Mouse (Mus musculus) ovary, postnatal 36 days (tissue): ENCODE measurements at regions not wholly inside any gene's neighbourhood (a gene's known extent, or its start where the extent isn't known, plus 50 kb on each side); places are given as distances from the start of the nearest gene placed in this dataset.
"Not testable (repeated sequence)": the region's sequence is repeated elsewhere in the genome, so short reads cannot be mapped to it uniquely, and the experiment has no call there.

Experiments
- DNase-seq: peaks from one replicate; pipeline ENCODE4 v3.0.0; 2022; ENCODE audit warnings: low spot score, mixed read lengths

DNA sequence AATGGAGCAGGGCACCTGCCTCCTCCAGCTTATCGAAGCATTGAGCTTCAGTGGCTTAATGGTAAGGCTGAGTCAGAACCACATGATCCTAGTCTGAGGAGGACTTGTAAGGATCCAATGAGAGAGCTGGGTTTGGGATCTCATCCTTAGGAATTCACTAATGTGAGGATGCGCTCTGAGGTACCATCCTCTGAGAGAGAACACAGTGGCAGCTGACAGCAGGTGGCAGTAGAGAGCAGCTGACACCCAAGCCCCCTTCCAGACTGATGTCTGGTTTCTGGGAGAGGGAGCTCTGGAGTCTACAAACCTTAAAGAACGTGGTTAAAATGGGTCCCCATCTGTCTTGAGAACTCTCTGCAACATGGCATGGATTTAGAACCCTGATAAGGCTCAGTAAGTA is 137.8 kb downstream of the B3glct start:
- DNase-seq: peak; percentile 57

DNA sequence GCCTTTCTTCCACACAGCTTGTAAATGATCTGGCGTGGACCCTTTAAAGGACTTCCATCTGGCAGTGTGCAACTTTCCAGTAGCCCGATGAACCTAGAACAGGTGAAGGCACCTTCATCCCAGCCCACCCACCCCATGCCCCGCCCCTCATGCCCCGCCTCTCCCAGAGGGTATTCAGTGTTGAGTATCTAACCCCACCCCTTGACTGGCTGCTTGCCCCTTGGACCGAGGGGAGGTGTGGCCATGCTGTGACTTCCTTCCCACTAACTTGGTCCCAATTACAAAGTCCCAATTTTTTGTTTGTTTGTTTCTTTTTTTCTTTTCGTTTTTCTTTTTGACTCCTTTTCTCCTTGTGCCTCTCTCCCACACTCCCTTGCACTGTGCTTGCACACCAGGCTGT is 140.8 kb downstream of the B3glct start:
- no peak for DNase-seq

DNA sequence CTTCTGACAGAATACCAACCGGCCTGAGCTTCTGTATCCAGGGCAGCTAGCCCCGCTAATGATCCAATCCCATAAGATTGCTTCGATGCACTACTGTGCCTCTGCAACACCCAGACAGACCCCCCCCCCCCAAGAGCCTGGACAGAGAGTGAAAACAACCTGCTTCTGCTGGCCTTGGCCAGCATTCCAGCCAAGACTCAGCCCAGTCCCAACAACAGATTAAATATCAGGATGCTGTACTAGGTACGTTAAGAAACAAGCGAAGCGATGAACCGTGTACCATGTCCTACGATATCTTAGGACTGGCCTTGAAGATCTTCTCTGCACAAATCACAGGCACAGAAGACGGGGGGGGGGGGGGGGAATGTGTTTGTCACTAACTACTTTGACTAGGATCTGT is 145.8 kb downstream of the B3glct start:
- peak; percentile 12 for DNase-seq

DNA sequence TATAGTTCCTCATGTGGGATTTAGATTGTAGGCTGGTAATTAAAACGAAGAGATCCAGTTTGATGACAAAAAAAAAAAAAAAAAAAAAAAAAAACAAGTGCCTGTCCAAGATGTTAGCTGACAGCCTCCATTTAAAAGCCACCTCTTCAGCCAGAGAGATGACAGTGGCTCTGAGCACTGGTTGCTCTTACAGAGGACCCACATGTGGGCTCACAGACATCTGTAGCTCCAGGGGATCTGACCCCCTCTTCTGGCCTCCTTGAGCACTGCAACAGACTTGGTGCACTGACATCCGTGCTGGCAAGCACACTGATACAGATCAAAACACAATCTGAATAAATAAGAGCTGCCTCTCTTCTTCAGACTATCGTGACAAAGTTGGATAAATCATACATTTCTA is 149.6 kb downstream of the B3glct start:
- no peak for DNase-seq

DNA sequence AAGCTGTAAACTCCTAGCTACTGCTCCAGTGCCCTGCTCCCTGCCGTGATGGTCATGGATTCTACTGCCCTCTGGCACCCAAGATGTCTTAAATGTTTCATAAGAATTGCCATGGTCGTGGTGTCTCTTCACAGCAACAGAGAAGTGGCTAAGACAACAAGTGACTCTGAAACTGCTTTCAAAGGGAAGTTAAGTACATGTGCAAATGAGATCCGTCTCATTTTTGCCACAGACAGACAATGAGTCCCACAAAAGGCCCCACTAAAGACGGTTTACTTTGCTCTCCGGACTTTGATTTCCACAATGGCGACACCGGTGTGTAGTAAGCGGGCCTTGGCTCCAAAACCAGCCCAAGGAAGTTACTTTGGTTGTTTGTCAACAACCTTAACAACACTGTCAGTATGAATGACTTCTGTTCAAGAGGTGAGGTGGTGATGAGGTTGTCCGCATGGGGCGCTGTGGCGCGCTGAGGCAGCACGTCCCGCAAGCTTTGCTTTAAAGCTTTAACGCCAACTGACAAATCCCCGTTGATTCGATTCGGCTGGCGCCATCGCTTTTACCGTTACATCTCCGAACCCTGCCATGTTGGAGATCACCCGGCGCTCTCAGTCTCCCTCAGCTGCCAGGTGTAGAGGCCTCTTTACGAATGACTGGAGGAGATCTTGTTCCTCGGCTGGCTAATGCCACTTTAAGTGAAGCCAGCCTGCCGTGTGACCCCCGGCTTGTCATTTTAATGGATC is 153.3 kb downstream of the B3glct start:
- DNase-seq: peak; percentile 61

DNA sequence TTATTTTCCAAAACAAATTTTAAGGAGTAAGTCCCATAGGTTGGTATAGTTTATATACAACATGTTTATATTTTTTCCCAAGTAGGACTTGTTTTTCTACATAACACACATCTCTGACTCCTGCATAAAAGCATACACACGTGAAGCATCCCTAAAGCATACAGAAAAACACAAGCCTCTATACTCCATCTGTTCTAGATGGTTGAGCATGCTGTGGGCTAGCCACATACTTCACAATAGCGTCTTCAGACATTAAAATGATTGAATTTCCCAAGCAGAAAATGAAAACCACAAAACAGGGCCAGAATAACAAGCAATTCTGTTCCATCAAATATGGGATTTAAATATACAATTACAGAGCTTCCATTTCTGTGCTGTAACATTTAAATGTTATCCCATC is 159.3 kb downstream of the B3glct start:
- no peak for DNase-seq

DNA sequence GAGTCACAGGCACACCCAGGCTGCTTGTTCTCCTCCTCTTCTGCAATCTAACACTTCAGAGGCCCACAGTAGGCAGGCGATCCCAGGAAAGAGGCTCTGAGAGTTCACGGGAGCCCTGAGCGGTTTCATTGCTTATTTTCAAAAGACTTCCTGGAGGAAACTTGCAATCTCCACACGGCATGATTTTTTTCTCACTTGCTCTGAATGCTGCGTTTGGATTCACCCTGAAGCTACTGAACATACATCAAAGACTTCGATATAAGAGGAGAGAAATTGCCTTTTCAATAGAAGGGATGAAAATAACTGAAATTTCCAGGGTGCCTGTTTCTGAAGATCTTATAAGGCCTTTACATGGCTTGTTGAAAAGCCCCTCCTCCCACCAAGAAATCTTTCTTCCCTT is 164.5 kb downstream of the B3glct start:
- DNase-seq: no peak

DNA sequence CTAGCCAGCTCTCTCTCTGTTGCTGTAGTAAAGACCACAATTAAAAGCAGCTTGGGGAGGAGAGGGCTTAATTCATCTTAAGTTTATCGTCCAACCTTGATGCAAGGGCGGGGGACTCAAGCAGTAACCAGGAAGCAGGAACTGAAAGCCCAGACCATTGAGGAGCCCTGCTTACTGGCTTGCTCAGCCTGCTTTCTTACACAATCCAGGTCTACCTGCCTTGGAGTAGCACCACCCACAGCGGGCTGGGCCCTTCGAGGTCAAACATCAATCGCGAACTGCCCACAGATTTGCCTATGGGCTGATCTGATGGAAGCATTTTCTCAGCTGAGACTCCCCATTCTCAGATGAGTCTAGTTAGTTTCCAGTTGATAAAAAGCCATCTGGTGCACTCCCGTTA is 165.3 kb downstream of the B3glct start:
- no peak for DNase-seq

DNA sequence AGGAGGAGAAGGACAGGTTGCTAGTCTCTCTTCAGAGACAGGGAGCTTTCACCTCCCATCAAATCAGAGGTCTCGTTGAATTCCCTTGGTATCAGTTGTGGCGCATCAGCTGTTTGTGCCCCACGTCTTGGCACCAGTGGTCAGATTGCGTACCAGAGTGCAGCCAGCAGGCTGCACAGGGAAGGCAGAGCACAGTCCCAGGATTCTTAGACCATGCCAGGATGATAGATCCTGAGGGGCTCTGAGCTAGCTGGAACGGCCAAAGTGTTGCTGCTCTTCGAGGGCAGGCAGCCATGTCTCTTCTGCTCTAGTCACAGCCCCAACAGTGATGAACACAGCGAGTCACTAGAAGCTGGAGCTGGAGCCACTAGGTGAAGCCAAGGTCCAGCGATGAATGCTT is 167.2 kb downstream of the B3glct start:
- no peak for DNase-seq

DNA sequence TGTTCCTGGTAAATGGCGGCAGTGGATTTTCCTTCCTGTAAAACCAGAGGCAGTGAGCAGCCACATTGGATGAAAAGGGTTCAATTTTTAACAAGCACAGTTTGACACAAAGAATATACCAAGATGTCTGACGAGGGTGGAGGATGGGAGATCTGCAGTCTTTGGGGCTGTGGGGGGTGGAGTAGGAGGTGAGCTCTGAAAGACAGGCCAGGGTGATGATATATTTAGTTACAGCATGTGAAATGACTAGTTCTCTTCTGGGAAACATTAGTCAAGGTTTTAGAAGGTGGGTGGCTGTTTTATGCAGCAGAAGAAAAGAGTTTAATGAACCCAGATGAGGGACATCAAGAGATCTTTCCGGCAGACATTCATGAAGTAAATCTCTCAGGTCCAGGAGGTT is 170.0 kb upstream of the Rxfp2 start:
- no peak for DNase-seq

DNA sequence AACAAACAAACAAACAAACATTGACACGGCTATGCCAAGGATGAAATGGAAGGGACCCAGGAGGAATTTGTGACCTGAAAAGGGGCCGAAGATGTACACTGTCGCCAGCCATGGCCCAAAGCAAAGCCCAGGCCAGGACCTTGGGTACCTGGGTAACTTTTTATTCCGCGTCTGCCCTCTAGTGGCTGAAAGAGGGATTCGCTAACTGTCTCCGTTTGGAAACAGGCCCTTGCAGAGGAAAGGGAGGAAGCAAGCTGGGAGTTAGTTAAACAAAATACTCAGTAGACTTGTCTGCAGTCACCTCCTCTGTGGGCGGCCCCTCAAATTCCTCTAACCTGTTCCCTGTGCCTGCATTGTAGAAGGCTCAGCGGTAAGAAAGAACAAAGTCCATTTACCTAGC is 167.5 kb upstream of the Rxfp2 start:
- DNase-seq: peak; percentile 62

DNA sequence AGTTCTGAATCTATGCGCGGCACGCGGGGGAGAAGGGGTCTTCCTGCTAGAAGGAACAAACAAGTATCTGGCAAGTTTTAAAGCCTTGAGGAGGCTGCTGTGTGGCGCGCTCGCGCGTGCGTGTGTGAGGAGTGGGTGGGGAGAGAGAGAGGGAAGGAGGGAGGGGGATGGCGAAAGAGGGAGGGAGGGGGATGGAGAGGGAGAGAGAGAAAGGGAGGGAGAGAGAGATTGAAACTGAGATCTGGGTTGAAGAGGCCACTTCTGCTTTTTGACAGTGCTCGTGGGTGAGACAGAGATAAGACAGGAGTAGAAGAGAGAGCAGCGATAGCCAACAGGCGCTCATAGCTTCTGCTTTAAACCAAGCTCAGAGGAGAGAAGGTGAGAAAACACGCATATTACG is 166.0 kb upstream of the Rxfp2 start:
- no peak for DNase-seq

DNA sequence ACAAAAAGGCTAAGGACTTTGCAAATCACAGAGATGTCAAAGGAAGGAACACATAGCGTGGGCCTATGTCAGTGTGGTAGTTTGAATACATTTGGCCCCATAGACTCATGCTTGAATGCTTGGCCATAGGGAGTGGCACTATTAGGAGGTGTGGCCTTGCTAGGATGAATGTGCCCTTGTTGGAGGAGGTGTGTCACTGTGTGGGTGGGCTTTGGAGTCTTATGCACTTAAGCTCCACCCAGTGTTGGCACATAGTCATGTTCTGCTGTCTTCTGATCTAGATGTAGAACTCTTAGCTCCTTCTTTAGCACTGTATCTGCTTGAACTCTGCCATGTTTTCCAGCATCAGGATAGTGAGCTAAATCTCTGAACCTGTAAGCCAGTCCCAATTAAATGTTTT is 162.4 kb upstream of the Rxfp2 start:
- DNase-seq: no peak

DNA sequence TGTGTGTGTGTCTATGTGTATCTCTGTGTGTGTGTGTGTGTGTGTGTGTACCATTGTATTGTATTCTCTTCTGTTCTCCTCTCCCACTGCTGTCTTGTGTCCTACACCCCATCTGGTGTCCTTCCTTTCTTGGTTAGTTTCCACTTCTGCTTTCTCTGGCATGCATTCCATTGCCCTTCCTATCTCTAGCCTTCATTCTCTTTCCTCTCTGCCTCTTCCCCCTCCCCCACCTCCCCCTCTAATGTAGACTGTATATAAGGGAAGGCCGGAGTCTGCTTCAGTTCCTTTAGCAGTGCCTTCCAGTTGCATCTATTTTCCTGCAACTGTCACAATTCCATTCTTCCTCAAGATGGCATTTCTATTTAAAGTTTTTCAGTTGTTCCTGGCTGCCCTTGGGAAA is 161.5 kb upstream of the Rxfp2 start:
- no peak for DNase-seq

DNA sequence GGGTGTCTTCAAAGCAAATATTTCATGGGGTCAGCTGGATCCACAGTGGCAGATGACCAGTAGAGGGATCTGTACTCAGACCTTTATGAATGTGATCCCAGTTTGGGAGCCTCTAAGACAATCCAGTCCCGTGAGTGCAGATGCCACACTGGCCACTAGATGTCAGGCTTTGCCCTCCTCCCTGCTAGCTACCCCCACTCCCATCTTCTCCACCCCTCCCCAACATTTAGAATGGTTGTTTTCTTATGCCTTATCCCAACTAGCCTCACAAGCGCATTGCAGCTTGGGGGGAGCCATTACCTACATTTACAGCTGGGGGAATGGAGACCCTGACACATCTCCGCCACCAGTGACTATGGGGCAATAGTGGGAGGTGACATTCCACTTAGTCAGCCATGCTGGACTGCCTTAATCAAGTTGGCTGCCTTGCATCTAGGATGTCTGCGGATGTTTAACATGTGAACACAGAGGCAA is 156.9 kb upstream of the Rxfp2 start:
- peak; percentile 59 for DNase-seq

DNA sequence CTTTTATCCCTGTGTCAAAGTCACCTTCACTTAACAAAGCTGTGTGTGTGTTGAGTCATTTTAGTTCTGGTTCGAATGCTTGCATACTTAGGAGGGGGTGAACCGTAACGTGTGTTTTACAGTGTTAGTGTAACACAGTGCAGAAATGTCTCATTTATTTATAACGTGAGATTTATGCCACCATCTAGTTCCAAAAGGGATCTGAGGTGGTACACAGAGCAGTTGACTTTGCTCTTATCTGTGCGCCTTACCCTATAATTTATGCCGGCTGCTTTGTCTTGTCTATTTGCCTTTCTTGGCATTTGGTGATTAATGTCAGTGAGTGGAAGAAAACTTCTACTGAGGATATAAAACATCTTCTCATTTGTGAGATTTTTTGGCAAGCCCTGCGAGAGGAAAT is 150.5 kb upstream of the Rxfp2 start:
- no peak for DNase-seq

DNA sequence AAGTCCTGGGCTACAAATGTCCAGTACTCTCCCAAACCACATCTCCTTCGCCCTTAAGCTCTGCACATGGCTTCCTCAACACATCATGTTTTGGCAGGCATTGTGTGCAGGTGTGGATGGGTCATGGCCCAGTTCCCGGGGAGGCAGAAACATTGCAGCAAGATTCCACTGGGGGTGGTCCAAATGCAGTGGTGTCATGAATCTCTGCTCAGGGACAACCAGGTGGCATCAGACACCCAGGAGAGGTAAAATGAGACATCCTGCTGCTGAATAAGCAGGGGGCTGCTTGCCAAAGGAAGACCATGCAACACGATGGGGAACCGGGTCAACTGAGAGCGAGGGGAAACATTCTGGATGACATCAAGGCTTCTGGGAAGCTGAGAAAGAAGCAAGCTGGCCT is 149.0 kb upstream of the Rxfp2 start:
- DNase-seq: no peak

DNA sequence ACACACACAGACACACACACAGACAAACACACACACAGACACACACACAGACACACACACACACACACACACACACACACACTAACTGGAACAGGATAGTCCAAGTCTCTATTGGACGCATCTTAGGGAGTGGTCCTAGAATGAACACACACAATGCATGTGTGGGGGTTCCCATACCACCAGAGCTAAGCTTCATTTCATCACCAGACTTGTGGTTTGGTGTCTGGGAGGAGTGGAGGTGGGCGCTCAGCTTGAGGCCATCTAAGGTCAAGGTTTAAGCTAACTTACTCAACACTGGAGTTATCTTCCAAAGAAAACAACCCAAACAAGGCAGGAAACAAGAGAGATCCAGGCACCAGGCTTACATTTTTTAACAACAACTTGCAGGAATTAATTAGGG is 147.9 kb upstream of the Rxfp2 start:
- DNase-seq: no peak

DNA sequence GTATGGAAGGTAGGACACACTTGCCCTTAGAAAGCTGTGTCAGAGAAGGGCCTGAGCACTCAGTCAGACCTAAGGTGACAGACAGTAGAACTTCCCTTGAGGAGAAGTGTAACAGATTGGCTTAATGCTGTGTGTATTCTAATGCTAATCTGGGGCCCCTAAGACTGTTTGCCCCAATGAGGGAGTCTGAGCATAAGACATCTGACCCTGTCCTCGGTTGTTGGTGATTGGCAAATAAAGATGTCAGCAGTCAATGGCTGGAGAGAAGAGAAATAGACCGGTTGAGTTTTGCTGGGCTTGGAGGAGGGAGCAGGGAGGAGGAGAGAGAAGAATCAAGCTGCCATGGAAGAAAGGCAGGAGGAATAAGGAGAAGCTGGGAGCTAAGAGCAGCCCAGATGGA is 147.0 kb upstream of the Rxfp2 start:
- DNase-seq: no peak

DNA sequence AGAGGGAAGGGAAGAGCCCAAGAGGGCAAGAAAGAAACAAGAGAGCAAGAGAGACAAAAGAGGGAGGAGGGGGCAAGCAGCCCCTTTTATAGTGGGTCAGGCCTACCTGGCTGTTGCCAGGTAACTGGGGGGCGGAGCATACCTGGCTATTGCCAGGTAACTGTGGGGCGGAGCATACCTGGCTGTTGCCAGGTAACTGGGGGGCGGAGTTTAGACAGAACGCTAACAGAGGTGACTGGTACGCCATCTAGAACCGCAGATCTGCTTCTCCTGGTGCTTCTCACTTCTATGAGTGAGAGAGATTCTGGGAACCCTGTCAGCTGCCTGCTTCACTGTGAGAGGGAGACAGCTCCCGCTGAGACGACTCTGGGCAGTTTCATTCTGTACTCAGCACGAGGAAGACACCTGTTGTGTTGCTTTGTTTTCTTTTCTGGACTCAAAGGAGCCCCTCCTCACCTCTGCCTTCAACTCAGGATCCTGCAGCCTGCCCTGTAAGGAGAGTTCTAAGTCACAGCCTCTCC is 144.9 kb upstream of the Rxfp2 start:
- DNase-seq: no peak

DNA sequence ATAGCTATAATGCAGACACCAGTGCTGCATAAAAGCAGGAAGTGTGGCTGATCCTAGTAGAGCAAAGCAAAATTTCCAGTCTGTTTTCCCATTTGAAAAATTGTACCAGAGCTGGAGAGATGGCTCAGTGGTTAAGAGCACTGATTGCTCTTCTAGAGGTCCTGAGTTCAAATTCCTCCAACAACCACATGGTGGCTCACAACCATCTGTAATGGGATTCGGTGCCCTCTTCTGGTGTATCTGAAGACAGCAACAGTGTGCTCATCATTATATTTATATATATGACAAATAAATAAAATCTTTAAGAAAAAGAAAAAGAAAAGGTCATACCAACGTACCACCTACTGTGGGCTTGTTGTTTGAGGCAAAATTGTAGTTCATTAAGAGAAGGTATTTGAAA is 144.1 kb upstream of the Rxfp2 start:
- no peak for DNase-seq

DNA sequence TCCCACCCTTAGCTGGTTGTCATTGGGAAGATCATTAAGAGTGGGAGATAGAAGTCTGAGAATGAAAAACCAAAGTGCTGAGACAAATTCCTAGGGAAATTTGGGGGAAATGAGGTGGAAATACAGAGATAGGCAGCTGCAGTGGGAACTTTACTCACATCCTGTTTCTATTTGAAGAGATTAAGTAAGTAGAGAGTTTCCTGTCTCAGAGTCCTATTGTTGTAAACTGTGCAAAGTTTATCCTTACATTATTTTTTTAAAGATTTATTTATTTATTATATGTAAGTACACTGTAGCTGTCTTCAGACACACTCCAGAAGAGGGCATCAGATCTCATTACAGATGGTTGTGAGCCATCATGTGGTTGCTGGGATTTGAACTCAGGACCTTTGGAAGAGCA is 126.0 kb upstream of the Rxfp2 start:
- DNase-seq: not testable (repeated sequence)

DNA sequence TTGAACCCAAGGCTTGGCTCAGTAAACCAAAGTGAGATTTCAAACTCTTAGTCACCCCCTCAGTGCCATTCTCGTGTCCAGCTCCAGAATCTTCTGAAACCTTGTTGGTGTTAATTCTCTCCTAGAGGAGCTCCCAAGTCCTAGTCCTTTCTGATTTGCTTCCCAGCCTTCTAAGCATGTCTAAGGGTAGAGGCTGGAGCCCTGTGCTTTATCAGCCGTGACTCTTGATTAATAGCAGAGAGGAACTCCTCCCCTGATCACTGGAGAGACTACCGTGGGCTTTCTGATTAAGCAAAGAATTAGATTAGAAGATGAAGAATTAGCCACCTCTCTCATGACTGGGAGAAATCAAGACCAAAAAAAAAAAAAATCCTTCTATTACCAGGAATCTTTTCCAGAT is 111.5 kb upstream of the Rxfp2 start:
- DNase-seq: no peak

DNA sequence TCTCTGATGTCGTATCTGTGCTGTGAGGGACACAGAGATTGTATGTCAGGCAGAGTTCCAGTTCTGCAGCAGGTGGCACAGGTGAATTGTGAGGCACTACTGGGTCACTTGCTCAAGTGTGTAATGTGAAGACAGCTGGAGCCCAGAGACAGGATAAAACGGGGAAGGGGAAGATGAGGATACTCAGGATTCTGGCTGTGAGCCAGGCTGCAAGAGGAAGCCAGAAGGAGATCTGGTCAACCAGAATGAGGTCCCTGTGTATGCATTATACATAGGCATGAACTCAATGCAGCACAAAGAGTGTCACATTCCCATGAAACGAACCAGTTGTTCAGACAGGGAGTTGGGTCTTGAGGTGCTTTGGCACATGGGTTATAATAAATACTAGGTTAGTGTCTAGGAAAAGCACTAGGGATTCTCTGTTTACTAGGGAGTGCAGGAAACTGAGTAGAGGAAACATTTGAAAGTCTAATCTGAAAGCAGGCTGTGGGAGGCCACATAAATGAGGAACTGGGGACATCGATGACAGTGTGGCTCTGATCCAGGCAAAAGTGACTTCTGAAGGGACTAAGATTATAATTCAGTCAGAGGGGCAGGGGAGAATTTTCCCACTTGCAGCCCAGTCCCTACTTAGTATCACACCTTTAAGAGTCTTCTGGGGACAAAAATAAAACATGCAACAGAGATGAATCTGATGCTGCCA is 109.9 kb upstream of the Rxfp2 start:
- no peak for DNase-seq
